Mouse (Mus musculus): Measurements from ENCODE around the gene Rbm12. TPM values are rescaled to one million over a fixed set of nuclear protein-coding genes. Genes with fewer than 3 reads are reported as not detected.
"Not testable (repeated sequence)": the region's sequence is repeated elsewhere in the genome, so short reads cannot be mapped to it uniquely, and the experiment has no call there.

Gene Rbm12
- polyA plus RNA-seq, 1 experiment from 2014 or later, result 22.2 TPM

- Histone ChIP-seq H3K9ac (replicated peaks; ENCODE audit: low read depth, low read length) (no peak overlapping the region), H3K4me3 (ENCODE audit: low read depth, low read length) (no peak overlapping the region), H3K4me2 (ENCODE audit: low read depth, low read length) (no peak overlapping the region), H3K36me3 (ENCODE audit: control insufficient read depth, insufficient read depth, low read length) (peaks cover 4% of the 10 kb centered on the region; the same call in 1 of the 2 replicates), H3K27ac (ENCODE audit: low read depth, low read length) (no peak overlapping the region), H3K9me3 (ENCODE audit: control insufficient read depth, low read length) (no peaks in the 10 kb centered on the region), H3K4me1 (ENCODE audit: control insufficient read depth, insufficient read depth, low read length) (no peaks in the 10 kb centered on the region), H3K27me3 (ENCODE audit: control insufficient read depth, insufficient read depth, low read length) (no peaks in the 10 kb centered on the region)
- 91% methylated on average over 6 of the region's 6 CpGs for WGBS
- ATAC-seq (ENCODE audit: low read depth), result no peak
Observed at GRCm38 (mm10) chr2:156135695-156136094, 23.9 kb upstream of the Rbm12 start.

- H3K36me3 ChIP-seq (ENCODE audit: control insufficient read depth, insufficient read depth, low read length), result peaks cover 4% of the 10 kb centered on the region; the same call in 1 of the 2 replicates
- no peaks in the 10 kb centered on the region for H3K27me3 ChIP-seq (ENCODE audit: control insufficient read depth, insufficient read depth, low read length)
- no peak overlapping the region for H3K9ac ChIP-seq (replicated peaks; ENCODE audit: low read depth, low read length)
- no peak for ATAC-seq (ENCODE audit: low read depth)
- H3K4me3 ChIP-seq (ENCODE audit: low read depth, low read length), result no peak overlapping the region
- H3K9me3 ChIP-seq (ENCODE audit: control insufficient read depth, low read length), result no peaks in the 10 kb centered on the region
- H3K4me2 ChIP-seq (ENCODE audit: low read depth, low read length), result no peak overlapping the region
- WGBS, result 87% methylated on average over 5 of the region's 5 CpGs
- H3K4me1 ChIP-seq (ENCODE audit: control insufficient read depth, insufficient read depth, low read length), result no peaks in the 10 kb centered on the region
- H3K27ac ChIP-seq (ENCODE audit: low read depth, low read length), result no peak overlapping the region
Observed at GRCm38 (mm10) chr2:156134161-156134560, 22.4 kb upstream of the Rbm12 start.

- no peak within 1 kb of the TSS for H3K9ac ChIP-seq (replicated peaks; ENCODE audit: low read depth, low read length)
- no peaks in the 10 kb centered on the region for H3K4me1 ChIP-seq (ENCODE audit: control insufficient read depth, insufficient read depth, low read length)
- ATAC-seq (ENCODE audit: low read depth), result no peak
- no peak within 1 kb of the TSS for H3K4me3 ChIP-seq (ENCODE audit: low read depth, low read length)
- 98% methylated on average over 5 of the region's 5 CpGs for WGBS
- H3K9me3 ChIP-seq (ENCODE audit: control insufficient read depth, low read length), result no peaks in the 10 kb centered on the region
- no peaks in the 10 kb centered on the region for H3K27me3 ChIP-seq (ENCODE audit: control insufficient read depth, insufficient read depth, low read length)
- peaks cover 8% of the 10 kb centered on the region for H3K36me3 ChIP-seq (ENCODE audit: control insufficient read depth, insufficient read depth, low read length)
- H3K4me2 ChIP-seq (ENCODE audit: low read depth, low read length), result no peak within 1 kb of the TSS
- H3K27ac ChIP-seq (ENCODE audit: low read depth, low read length), result no peak within 1 kb of the TSS
Observed at GRCm38 (mm10) chr2:156126992-156127391, 15.2 kb upstream of the Rbm12 start, which contains the start of gene Gm28036. Gene Gm28036, minus strand, starts transcription at chr2:156127092.

GRCm38 (mm10) chr2:156123731-156124130 lies 12.0 kb upstream of the Rbm12 start:
- Histone ChIP-seq H3K4me1 (ENCODE audit: control insufficient read depth, insufficient read depth, low read length) (no peaks in the 10 kb centered on the region), H3K27ac (ENCODE audit: low read depth, low read length) (no peak overlapping the region), H3K4me3 (ENCODE audit: low read depth, low read length) (no peak overlapping the region), H3K36me3 (ENCODE audit: control insufficient read depth, insufficient read depth, low read length) (peaks cover 4% of the 10 kb centered on the region; the same call in 1 of the 2 replicates), H3K9ac (replicated peaks; ENCODE audit: low read depth, low read length) (no peak overlapping the region), H3K4me2 (ENCODE audit: low read depth, low read length) (no peak overlapping the region), H3K27me3 (ENCODE audit: control insufficient read depth, insufficient read depth, low read length) (no peaks in the 10 kb centered on the region), H3K9me3 (ENCODE audit: control insufficient read depth, low read length) (no peaks in the 10 kb centered on the region)
- ATAC-seq (ENCODE audit: low read depth), result no peak
- 97% methylated on average over 5 of the region's 5 CpGs for WGBS

GRCm38 (mm10) chr2:156119566-156119965 lies 7.8 kb upstream of the Rbm12 start:
- Histone ChIP-seq H3K27ac (ENCODE audit: low read depth, low read length) (no peak overlapping the region), H3K36me3 (ENCODE audit: control insufficient read depth, insufficient read depth, low read length) (peaks cover 4% of the 10 kb centered on the region; the same call in 1 of the 2 replicates), H3K27me3 (ENCODE audit: control insufficient read depth, insufficient read depth, low read length) (no peaks in the 10 kb centered on the region), H3K4me2 (ENCODE audit: low read depth, low read length) (no peak overlapping the region), H3K4me3 (ENCODE audit: low read depth, low read length) (no peak overlapping the region), H3K9me3 (ENCODE audit: control insufficient read depth, low read length) (no peaks in the 10 kb centered on the region), H3K4me1 (ENCODE audit: control insufficient read depth, insufficient read depth, low read length) (no peaks in the 10 kb centered on the region), H3K9ac (replicated peaks; ENCODE audit: low read depth, low read length) (no peak overlapping the region)
- no peak for ATAC-seq (ENCODE audit: low read depth)

- H3K9me3 ChIP-seq (ENCODE audit: control insufficient read depth, low read length); H3K9ac ChIP-seq (replicated peaks; ENCODE audit: low read depth, low read length); ATAC-seq (ENCODE audit: low read depth); H3K36me3 ChIP-seq (ENCODE audit: control insufficient read depth, insufficient read depth, low read length); H3K27me3 ChIP-seq (ENCODE audit: control insufficient read depth, insufficient read depth, low read length); H3K27ac ChIP-seq (ENCODE audit: low read depth, low read length): not testable (repeated sequence)
- WGBS, result 28% methylated on average over 5 of the region's 5 CpGs
- H3K4me3 ChIP-seq (ENCODE audit: low read depth, low read length), result peak overlapping the region; percentile 83
- H3K4me1 ChIP-seq (ENCODE audit: control insufficient read depth, insufficient read depth, low read length), result peaks cover 11% of the 10 kb centered on the region
- H3K4me2 ChIP-seq (ENCODE audit: low read depth, low read length), result peak overlapping the region; percentile 31
Observed at GRCm38 (mm10) chr2:156112080-156112423, 274 bp upstream of the Rbm12 start.

GRCm38 (mm10) chr2:156110627-156111357 lies 986 bp downstream of the Rbm12 start:
- Histone ChIP-seq H3K4me3 (ENCODE audit: low read depth, low read length) (peak overlapping the region; percentile 83), H3K27ac (ENCODE audit: low read depth, low read length) (peak overlapping the region; percentile 89), H3K4me1 (ENCODE audit: control insufficient read depth, insufficient read depth, low read length) (peaks cover 11% of the 10 kb centered on the region), H3K27me3 (ENCODE audit: control insufficient read depth, insufficient read depth, low read length) (no peaks in the 10 kb centered on the region), H3K4me2 (ENCODE audit: low read depth, low read length) (peak overlapping the region; percentile 65), H3K36me3 (ENCODE audit: control insufficient read depth, insufficient read depth, low read length) (no peaks in the 10 kb centered on the region), H3K9me3 (ENCODE audit: control insufficient read depth, low read length) (no peaks in the 10 kb centered on the region), H3K9ac (replicated peaks; ENCODE audit: low read depth, low read length) (peak overlapping the region; percentile 94)
- WGBS, result 2% methylated on average over 16 of the region's 16 CpGs
- peak; percentile 78 for ATAC-seq (ENCODE audit: low read depth)

GRCm38 (mm10) chr2:156091926-156092325 lies 19.9 kb downstream of the Rbm12 start:
- Histone ChIP-seq H3K9me3 (ENCODE audit: control insufficient read depth, low read length) (no peaks in the 10 kb centered on the region), H3K27me3 (ENCODE audit: control insufficient read depth, insufficient read depth, low read length) (no peaks in the 10 kb centered on the region), H3K36me3 (ENCODE audit: control insufficient read depth, insufficient read depth, low read length) (peaks cover 19% of the 10 kb centered on the region), H3K27ac (ENCODE audit: low read depth, low read length) (no peak overlapping the region), H3K4me2 (ENCODE audit: low read depth, low read length) (no peak overlapping the region), H3K4me1 (ENCODE audit: control insufficient read depth, insufficient read depth, low read length) (no peaks in the 10 kb centered on the region), H3K9ac (replicated peaks; ENCODE audit: low read depth, low read length) (no peak overlapping the region), H3K4me3 (ENCODE audit: low read depth, low read length) (no peak overlapping the region)
- WGBS, result 77% methylated on average over 5 of the region's 5 CpGs
- ATAC-seq (ENCODE audit: low read depth), result no peak

GRCm38 (mm10) chr2:156089799-156090198 lies 22.0 kb downstream of the Rbm12 start:
- Histone ChIP-seq H3K4me1 (ENCODE audit: control insufficient read depth, insufficient read depth, low read length) (no peaks in the 10 kb centered on the region), H3K9ac (replicated peaks; ENCODE audit: low read depth, low read length) (no peak overlapping the region), H3K27ac (ENCODE audit: low read depth, low read length) (no peak overlapping the region), H3K36me3 (ENCODE audit: control insufficient read depth, insufficient read depth, low read length) (0 out of 2 replicates have a peak, but pooled peaks cover under 1% of the 10 kb centered on the region), H3K4me3 (ENCODE audit: low read depth, low read length) (no peak overlapping the region), H3K4me2 (ENCODE audit: low read depth, low read length) (no peak overlapping the region), H3K9me3 (ENCODE audit: control insufficient read depth, low read length) (no peaks in the 10 kb centered on the region), H3K27me3 (ENCODE audit: control insufficient read depth, insufficient read depth, low read length) (no peaks in the 10 kb centered on the region)
- ATAC-seq (ENCODE audit: low read depth), result no peak
- 63% methylated on average over 1 of the region's 1 CpGs for WGBS
